Mouse (Mus musculus): ENCODE measurements around the gene Cacna2d3.

Gene Cacna2d3

DNA sequence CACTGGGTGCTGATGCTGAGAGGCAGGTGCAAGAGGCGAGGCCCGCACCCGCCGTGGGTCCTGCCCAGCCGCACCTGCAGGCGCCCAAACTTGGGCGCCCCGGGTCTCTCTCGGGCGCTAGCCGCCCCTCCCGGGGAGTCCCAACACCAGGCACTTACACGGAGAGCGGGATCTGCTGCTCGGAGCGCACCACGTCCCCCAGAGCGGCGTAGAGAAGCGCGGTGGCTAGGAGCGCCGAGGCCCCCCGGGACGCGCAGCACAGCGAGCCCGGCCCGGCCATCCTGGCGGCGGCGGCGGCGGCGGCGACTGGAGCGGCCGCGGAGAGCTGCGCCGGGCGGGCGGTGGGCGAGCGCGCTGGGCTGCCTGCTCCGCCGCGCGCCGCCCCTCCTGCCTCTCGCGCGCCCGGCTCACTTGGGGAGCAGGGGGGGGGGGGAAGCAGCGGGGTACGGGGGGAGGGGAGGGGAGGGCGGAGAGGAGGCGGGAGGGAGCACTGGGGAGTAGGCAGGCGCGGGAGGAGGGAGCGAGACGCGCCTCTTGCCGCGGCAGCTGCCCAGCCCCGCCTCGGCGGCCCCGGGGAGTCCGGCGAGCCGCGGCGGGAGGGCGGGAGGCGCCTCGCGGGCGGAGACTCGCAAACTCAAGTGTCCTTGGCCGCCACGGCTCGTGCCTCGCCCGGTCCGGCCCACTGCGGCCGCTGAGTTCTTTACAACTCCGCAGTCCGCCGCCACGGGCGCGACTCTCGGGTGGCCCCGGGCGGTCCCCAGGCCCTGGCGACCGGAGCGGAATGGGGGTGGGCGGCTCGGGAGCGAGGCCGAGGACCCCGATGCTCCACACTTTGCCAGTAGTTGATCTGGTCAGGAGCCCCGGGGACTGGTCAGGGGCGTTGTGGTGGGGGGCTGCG, at the start of gene Cacna2d3:
Cacna2d3 (minus strand) TSS at position 377 of the 898 bp plus-strand sequence.
- DNase-seq (ENCODE audit: low read depth, low spot score) = peak; percentile 1

DNA sequence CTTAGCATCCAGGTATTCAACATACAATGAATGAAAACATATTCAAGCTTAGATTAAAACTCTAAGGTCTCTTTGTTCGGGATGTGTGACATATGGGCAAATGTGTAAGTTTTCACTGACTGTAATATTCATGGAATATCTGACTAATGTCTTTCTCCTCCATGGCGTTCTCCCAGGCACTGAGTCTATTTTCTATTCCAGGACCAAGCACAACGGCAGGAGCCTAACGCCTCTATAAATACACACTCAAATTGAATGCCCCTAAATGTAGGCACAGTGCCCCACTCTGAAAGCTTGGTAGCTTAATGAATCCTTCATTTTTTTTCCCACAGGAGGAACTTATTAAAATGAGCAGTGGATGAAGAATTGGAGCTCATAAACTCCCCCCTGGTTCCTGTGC, 47.8 kb upstream of the Cacna2d3 start:
- DNase-seq (ENCODE audit: low read depth, low spot score) = no peak

DNA sequence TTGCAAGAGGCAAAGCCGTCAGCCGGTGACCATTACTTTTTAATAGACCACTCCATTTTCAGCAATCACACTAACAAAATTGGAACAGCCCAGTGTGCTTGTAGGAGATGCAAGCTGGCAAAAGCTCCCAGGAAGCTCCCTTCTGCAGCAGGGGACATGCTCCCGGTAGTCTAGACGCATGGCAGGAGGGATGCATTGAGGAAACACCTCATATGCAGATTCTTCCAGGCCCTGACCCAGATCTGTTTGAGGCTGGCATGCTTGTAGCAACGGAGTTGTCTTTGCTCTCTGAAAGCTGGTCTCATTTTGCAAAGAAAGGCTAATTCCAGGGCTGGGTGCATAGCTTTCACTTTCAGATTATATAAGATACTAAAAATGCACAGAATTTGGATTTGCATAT, 31.2 kb upstream of the Cacna2d3 start:
- no peak for DNase-seq (ENCODE audit: low read depth, low spot score)

DNA sequence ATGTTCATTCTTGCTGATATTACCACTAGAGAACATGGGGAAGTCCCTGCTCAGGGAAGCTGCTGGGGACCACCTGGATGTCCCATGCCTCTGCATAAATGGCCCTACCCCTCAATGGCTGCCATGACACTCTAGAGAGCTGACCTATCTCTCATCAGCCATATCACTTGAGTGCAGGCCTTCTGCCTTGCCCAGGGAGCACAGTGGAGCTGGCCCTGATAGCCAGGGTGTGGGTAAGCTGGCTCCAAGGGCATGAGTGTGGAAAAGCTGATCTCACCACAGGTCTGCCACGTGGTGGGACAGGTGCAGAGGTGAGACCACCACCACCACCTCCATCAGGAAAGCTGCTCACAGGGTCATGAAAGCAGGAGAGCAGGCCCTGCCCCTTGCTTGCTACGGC, 17.1 kb upstream of the Cacna2d3 start:
- DNase-seq (ENCODE audit: low read depth, low spot score) = no peak

DNA sequence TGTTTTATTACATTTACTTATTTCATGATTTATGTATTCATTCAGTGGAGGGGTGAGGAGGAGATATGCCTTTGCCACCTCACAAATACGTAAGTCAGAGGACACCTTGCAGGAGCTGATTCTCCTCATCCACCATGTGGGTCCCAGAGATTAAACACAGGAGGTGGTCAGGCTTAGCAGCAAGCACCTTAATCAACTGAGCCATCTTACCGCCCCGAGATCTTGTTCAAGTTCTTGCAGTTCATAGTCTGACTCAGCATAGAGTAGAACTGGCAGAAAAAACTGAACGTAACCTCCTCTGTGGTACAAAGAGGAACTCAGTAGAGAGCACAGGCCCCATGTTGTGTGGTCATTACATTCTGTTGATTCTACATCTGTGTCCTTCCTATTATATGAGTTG, 8.6 kb upstream of the Cacna2d3 start:
- no peak for DNase-seq (ENCODE audit: low read depth, low spot score)

DNA sequence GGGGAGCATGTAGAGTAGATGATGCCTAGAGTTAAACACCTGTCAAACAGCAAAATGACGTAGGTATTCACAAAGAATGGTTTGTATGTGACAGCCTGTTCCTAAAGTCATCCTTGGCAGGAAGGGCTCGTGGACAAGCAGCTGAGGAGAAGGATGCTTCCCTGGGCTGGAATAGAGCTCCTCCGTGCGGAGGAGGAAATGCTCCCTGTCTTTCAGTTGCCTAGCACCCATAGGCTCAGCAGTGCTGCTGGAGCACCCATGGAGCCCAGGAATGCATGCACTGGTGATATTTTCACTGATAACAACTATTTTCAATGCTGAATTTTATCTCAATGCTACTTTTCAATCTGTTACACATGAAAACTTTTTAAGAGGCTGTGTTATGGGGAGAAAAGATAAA, 7.3 kb upstream of the Cacna2d3 start:
- no peak for DNase-seq (ENCODE audit: low read depth, low spot score)

DNA sequence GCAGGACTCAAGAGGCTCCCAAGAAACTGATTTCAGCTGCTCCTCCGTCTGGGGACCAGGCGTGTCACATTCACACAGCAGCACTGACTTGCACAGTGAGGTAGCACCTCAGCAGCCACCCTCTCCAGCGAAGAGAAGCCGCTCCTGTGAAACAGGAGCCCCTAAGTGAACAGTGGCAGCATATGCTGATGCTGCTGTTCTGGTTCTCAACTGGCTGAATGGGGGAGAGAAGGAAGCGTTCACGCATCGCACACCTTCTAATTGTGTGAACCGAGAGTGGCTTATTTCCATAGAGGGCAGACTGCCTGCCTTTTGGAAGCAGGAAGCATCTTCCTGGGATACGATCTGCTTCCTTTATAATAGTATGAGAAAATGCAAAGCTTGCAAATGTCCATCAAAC, 5.9 kb upstream of the Cacna2d3 start:
- no peak for DNase-seq (ENCODE audit: low read depth, low spot score)

DNA sequence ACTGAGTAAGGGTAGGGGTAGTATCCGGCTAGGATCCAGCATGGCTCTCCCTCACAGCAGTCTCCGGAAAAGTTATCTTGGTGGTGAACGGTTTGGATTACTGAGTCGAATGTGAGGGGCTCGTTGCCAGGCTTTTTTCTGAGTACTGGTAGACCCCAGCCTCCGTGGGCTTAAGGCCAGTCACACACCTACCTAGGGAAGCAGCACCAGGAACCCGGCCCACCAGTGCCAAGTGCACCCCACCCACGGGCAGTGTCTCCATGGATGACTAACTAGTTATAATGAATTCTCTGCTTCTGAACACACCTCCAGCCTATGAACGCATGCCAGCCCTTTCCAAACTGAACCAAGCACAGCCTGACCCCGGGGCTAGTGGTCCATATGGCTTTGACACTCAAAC, 1.6 kb upstream of the Cacna2d3 start:
- DNase-seq (ENCODE audit: low read depth, low spot score) = no peak

DNA sequence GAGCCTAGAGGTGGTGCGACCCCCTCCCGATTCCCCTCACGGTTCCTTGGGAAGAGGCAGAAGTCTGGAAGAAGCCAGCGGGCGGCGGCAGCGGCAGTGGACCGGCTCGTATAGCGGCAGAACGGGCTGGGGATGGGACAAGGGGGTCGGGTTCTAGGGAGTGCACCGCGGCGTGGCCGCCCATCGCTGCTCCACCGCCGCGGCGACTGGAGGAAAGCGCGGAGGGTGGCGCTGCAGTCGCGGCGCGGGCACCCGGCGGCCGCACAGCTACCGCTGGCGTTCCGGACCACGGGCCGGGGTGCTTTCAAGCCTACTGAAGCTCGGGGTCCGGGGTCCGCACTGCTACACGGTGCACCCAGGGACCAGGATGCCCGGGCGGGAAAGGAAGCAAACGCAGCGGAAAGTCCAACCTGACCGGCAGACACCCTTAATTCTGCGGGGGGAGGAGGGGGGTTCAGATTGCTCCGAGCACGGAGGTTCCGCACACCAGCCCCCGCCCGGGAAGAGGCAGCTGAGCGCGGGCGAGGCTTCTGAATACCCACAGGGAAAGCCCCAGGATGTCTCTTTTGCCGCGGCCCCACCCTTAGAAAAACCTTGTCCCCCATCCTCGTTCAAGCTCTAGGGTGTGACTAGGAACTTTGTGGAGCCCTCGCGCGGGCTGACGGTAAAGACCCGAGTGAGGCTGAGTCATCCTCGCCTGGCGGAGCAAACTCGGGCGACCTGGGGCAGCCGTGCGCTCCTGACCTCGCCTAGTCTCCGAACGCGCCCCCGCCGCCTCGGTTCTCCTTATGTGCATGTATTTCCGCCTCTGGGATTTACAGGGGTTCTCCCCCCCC, 940 bp upstream of the Cacna2d3 start:
- DNase-seq (ENCODE audit: low read depth, low spot score) = no peak

DNA sequence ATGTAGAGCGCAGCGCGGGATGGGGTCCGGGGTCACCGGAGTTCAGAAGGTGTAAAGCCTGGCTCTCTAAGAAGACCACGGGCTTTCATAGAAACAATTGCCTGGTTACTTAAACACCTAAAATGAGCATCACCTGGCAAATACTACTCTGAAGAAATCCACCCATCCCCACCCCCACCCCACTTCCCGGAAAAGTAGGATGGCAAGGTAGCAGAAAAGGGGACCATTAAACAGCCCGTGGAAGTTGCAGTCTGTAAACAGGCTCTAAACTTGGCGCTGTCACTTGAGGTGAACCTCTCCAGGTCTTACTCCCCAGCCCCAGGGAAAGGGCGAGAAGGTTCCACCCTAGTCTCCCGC, 555 bp downstream of the Cacna2d3 start:
- no peak for DNase-seq (ENCODE audit: low read depth, low spot score)

DNA sequence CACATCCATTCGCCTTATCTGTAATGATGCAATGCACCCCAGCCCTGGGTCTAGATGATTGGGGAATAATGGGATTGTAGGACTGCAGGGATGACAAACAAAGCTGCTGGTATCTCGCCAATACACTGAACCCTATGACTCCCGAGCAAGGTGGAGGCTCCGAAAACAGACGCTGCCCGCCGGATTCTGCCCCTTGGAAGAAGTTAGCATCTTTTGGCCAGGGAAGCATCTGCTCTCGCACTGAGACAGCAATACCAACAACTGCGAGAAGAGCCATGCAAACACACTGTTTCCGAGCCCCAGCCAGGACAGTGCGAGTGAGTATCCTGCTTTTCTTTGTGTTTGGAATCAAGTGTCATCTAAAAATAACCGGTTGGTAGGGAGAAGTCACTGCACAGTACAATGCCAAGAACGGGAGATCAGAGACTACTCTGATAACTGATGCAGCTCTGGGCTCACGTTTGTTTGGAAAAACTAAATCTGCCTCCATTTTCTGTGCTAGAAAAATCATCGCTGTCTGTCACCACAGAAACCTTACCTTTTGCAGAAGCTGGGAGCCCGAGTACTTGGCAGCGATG, 1.2 kb downstream of the Cacna2d3 start:
- no peak for DNase-seq (ENCODE audit: low read depth, low spot score)

DNA sequence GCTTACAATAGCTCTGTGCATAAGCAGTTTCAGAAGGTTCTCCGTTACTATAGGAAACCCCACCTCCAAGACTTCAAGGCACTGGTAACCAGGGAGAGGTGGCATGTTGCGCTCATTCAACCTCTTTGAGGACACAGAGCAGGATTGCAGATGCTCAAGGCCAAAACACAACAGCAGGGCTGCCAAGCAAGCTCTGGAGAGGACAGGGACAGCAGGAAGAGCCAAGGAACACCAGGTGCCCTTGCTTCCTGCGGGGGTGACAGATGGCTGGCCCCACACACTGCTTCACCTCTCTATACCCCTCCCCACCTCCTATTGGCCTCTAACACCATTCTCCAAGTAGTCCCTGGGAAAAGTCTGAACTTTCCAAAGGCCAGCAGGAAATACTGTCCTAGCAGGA, 9.0 kb downstream of the Cacna2d3 start:
- DNase-seq (ENCODE audit: low read depth, low spot score) = no peak

DNA sequence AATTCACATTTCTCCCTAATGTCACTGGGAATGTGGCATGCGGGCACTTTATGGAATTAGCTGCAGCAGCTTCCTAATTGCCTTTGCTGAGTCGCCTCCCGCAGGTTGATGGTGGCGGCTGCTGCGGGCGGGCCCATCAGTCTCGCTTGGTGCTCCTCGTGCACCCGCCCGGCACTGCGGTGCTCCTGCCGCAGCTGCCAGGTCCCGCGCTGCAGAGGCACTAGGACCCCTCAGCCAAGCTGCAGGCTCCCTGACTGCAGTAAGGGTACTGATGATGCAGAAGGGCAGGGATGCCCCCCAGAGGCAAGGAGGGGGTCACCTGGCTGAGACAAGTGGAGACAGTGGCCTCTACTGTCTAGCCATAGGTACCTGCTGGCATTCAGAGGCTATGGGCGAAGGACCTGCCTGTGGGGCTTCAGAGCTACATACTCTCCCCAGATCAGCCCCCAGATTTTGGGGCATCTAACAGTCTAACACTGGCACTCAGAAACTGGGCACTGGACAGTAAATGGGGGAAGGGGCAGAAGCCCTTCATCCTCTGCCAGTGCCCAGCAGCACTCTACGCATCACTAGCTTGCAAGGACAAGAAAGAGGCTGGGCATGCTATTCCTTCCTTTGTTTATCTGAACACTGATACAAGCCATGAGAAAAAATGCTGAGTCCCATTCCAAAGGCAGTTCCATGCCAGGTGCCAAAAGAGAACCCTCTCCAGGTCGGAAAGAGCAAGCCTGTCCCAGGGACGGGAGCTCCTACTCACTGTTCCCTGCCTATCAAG, 13.9 kb downstream of the Cacna2d3 start:
- no peak for DNase-seq (ENCODE audit: low read depth, low spot score)

DNA sequence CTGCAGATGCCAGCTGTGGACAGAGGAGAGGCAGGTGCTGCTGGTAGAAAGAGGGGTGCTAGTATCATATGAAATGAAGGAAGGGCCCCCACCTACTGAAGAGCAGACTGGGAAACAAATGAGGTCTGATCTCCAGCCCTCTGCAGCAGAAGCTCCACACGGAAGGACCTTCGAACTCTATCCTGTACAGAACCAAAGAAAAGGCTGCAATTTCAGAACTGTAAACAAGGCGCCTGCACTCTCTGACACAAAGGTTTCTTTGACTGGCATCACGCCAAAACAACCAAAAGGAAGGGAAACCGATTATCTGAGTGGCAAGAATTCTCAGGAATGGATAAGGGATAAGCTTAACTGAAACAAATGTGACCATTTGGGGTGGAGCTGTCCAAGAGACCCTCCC, 18.9 kb downstream of the Cacna2d3 start:
- no peak for DNase-seq (ENCODE audit: low read depth, low spot score)

DNA sequence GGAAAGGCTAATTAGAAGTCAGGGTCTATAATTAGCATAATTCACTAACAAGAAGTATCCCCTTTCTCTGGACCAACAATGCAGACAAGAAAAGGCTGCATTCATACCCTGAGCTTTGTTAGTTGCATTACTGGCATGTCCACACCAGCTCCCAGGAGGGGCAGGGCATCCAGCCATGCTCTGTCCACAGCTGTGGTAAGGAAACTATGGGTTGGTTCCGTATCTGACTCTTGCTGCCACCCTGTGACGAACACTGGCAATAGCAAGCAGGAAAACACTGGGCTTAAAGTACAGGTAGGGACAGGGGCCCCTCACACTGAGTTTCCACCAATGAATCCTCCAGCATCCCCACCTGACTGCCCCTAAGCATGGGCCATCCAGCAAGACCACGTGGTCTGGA, 25.5 kb downstream of the Cacna2d3 start:
- DNase-seq (ENCODE audit: low read depth, low spot score) = no peak

DNA sequence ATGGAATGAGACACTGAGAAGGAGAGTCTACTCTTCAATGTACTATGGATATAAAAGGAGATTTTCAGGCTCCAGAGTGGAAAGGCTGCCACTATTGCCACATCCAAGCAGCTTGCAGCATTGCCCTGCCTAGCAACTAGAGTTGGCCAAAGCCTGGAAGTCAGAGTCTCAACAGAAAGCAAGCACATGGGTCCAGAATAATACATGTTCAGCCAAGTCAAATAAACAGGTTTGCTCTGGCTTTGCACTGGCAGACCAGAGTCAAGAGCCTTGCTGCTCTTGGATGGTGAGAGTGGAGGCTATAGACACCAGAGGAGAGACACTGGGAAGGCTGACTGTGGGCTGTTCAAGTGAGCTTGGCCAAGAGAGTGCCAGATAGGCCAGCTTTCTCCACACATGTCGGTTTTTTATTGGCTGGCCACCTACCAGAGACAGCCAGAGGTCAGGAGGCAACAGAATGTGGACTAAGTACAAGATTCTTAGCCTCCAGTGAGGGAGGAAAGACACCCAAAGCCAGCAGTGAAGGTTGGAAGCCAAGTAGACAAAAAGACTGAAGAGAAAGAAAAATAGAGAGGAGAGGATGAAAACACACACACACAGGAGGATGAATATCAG, 49.1 kb downstream of the Cacna2d3 start:
- peak; percentile 5 for DNase-seq (ENCODE audit: low read depth, low spot score)

DNA sequence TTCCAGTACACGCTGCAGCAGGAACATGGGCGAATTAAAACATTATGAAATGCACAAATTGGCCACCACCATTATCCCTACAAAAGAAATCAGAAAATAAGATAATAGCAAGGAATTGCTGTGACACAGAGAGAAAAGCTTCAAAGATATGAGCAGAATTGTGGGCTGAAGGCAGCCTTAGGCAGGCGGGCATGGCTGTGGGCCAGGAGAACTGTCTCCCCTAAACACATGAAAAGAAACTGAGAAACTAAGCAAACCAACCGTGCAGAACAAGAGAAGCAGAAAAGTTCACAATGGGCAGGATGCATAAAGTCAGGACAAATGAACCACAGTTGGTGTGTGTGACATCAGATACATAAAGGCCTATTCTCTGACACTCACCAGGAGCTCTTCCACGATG, 51.8 kb downstream of the Cacna2d3 start:
- DNase-seq (ENCODE audit: low read depth, low spot score) = no peak

DNA sequence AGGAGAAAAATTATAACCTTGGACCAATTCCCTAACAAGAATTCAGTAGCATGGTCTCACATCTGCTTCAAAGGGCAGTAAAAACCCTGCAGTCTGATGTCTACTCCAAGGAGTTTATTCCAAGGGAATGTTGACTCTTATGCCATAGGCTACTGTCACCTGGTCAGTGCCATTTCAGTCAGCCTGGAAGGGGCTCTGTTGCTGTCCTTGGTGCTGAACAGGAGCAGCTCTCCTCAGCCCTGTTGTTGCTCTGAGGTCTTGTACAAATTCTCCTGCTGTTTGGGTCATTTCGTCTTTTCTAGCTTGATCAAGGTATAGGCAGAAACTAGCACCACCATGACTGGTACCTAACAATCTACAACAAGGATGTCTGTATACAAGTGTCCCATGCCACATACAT, 64.7 kb downstream of the Cacna2d3 start:
- no peak for DNase-seq (ENCODE audit: low read depth, low spot score)

DNA sequence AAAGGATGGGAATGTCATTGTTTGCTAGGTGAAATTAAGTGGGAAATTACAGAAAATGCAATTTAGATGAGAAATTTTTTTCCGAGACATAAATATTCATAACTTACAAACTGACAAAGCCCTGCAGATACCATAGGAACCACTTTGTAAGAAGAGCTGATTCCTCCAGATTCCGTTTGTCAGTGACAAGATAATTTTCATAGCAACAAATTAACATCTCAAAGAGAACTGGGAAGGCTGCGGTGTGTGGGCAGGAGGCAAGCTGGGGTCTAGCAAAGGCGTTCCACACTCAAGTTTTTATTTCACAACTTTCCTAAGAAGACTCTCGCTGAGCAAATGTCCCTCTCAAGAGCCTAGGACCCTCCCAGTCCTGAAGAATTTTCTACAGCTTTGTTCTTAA, 71.1 kb downstream of the Cacna2d3 start:
- no peak for DNase-seq (ENCODE audit: low read depth, low spot score)

DNA sequence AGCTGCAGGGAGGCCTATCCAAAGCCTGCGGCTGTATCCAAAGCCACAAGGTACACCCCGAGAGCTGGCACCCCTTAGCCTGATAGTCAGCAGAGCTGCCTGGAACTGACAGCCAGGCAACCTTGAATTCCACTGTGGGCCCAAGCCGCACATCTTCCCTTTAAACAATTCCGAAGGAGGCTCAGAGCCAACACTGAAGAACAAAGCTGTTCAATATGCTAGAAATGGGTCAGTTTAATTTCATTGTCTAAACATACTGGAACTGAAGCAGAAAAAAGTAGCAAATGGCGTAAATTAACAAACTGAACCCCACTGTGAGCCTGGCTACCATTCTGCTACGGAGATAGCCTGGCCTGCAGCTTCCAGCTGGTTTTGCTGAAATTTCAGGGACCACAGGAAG, 72.9 kb downstream of the Cacna2d3 start:
- DNase-seq (ENCODE audit: low read depth, low spot score) = no peak

DNA sequence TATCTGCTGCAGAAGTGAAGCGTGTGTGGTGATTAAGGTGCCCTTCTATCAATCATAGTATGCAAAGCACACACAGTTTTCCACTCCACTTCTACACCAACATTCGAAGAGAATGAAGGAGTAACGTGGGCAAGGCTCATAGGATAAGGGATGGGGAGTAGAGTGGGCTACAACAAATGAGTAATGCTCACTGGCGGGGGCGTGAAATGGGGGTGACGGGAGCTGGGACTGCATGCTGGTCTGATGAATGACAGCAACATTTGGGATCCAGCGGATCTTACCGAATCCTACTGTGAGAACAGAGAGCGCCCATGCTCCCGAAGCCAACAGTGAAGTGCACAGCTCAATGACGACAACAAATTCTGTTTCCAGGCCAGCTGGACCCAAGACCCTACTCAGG, 76.2 kb downstream of the Cacna2d3 start:
- no peak for DNase-seq (ENCODE audit: low read depth, low spot score)

Data from skeletal muscle tissue, adult 2 months (tissue).